Mouse (Mus musculus) embryonic facial prominence, embryonic 14.5 days (tissue): ENCODE data around the gene Padi1. TPM values are rescaled to one million over a fixed set of nuclear protein-coding genes. Genes with fewer than 3 reads are reported as not detected.

Source experiments
- ATAC-seq: fragments of 200-750 bp; cut with Nextera tagmentation; 2 replicates; pipeline ENCODE4 v1.8.0; 2017; ENCODE audit warnings: low read depth, moderate number of reproducible peaks, moderate TSS enrichment
- DNase-seq: peaks from one replicate; pipeline ENCODE4 v3.0.0-alpha.2; 2015; ENCODE audit warnings: low spot score
- H3K27ac ChIP-seq: fragments of 300-500 bp; sonication (generic); replicated peaks from 2 replicates; pipeline ENCODE4 v1.5.1; 2014; ENCODE audit warnings: low read depth, mild to moderate bottlenecking, low read length, moderate library complexity
- H3K27me3 ChIP-seq: fragments of 300-500 bp; sonication (generic); replicated peaks from 2 replicates; pipeline ENCODE4 v1.6.1; 2014; ENCODE audit warnings: low read length; ENCODE audit not compliant: control insufficient read depth, insufficient read depth
- H3K36me3 ChIP-seq: fragments of 300-500 bp; sonication (generic); 2 replicates; pipeline ENCODE4 v1.6.1; 2014; ENCODE audit warnings: low read length, mixed read lengths; ENCODE audit not compliant: control insufficient read depth, insufficient read depth
- H3K4me1 ChIP-seq: fragments of 300-500 bp; sonication (generic); 2 replicates; pipeline ENCODE4 v1.6.1; 2014; ENCODE audit warnings: antibody characterized with exemption, low read length; ENCODE audit not compliant: control insufficient read depth, insufficient read depth
- H3K4me2 ChIP-seq: fragments of 300-500 bp; sonication (generic); 2 replicates; pipeline ENCODE4 v1.6.1; 2014; ENCODE audit warnings: low read depth, mild to moderate bottlenecking, low read length, moderate library complexity, mixed read lengths
- H3K4me3 ChIP-seq: fragments of 300-500 bp; sonication (generic); 2 replicates; pipeline ENCODE4 v1.5.1; 2014; ENCODE audit warnings: low read depth, mild to moderate bottlenecking, low read length
- H3K9ac ChIP-seq: fragments of 300-500 bp; sonication (generic); 2 replicates; pipeline ENCODE4 v1.6.1; 2014; ENCODE audit warnings: low read depth, mild to moderate bottlenecking, low read length, moderate library complexity, mixed read lengths
- H3K9me3 ChIP-seq: fragments of 300-500 bp; sonication (generic); 2 replicates; pipeline ENCODE4 v1.6.1; 2016; ENCODE audit warnings: low read length; ENCODE audit not compliant: control insufficient read depth
- WGBS: fragments of 180-500 bp; shearing (Covaris S2); extraction: QIAGEN DNeasy Blood & Tissue Kit; methylation state at CpG from one replicate; pipeline ENCODE4 v1.1.7; 2014; 5-methylcytosine and 5-hydroxymethylcytosine counted together
- polyA plus RNA-seq: library from polyadenylated mRNA; unstranded; fragments of >200 nt; fragmentation: Nextera tagmentation; extraction: Ambion mirVana; gene quantifications from 2 replicates; pipeline ENCODE4 v1.2.1, GENCODE M21; 2014

Padi1 gene
- polyA plus RNA-seq, 1 experiment from 2014 or later: 0.28 TPM

DNA sequence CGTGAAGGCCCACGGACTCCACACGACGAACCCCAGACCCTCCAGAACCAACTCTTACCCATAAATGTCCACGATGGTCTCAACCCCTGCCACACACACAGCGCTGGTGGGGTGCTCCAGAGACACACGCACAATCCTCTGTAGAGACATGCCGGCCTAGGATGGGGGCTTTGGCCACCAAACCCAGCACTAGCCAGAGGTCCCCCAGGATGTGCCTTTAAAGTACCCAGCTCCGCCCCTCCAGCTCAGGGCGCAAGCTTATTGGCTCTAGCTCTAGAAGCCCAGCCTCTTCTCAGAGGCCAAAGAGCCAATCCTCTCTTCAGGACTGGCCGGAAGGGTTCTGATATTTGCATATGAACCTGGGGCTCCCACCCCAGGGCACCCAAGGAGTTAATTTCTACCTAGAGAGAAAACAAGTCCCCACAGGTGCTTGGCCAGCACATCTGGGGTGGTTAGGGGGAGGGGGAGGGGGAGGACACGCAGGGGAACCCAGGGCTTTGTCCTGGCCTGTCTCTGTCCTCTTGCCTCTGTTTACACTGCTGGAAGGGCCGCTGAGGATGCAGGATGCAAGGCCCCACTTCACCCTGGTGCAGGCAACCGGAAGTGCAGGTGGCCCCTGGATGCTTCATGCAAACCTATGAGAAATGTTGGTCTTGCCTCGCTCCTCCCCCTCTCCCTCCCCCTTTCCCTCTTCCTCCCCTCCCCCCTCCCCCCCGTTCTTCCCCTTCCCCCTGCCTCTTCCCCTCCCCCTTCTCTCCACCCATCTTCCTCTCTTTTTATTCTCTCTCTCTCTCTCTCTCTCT, 34.9 kb downstream of the Padi1 start, which contains the start of gene Padi3:
Gene Padi3 (minus strand): TSS at position 191 of the 803 bp plus-strand sequence.
- no peak for DNase-seq
- Histone ChIP-seq H3K36me3 (no peaks in the 10 kb centered on the region), H3K27ac (no peak within 1 kb of the TSS), H3K9me3 (no peaks in the 10 kb centered on the region), H3K4me3 (no peak within 1 kb of the TSS), H3K9ac (no peak within 1 kb of the TSS), H3K4me1 (peaks cover 16% of the 10 kb centered on the region; the same call in 1 of the 2 replicates), H3K27me3 (no peaks in the 10 kb centered on the region), H3K4me2 (no peak within 1 kb of the TSS)
- 72% methylated on average over 15 of the region's 16 CpGs for WGBS
- ATAC-seq: no peak

DNA sequence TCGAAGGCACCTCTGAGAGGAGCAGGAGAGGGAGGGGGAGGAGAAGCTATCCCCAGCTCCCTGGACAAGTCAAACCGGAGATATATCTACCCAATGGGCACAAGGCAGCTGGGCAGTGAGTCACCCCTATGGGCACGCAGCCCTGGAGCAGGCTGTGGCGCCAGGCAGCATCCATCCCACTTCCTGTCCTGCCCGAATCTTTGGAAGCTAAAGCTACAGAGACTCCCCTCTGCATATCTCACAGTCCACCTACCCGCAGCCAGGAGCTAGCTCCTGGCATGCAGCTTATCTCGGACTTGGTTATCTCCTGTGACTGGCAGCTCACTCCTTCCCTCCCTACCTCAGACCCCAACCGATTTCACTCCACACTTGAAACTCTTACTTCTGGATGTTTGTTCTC, 36.5 kb downstream of the Padi1 start:
- no peaks in the 10 kb centered on the region for H3K36me3 ChIP-seq
- H3K4me1 ChIP-seq: 0 out of 2 replicates have a peak, but pooled peaks cover 9% of the 10 kb centered on the region
- no peak for ATAC-seq
- H3K9ac ChIP-seq: no peak overlapping the region
- no peak for DNase-seq
- no peak overlapping the region for H3K4me3 ChIP-seq
- no peak overlapping the region for H3K27ac ChIP-seq
- 68% methylated on average over 6 of the region's 8 CpGs for WGBS
- no peaks in the 10 kb centered on the region for H3K27me3 ChIP-seq
- no peak overlapping the region for H3K4me2 ChIP-seq
- no peaks in the 10 kb centered on the region for H3K9me3 ChIP-seq

DNA sequence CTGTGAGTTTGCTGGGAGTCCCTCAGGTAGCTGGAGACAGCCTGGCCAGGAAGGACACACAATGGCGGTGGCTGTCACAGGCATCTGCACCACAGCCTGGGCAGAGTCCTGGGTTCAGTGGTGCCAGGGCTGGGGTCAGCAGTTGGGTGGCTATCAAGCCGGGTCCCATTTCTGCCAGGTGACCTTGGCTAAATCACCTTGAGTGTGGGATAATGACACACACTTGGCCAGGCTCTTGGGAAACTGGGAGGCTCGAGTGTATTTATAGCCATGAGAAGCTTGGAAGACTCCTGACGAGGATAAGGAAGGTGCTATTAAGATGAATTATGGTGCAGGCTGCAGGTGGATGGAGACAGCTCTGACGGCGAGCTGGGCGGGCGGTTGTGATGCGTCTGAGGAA, 41.0 kb downstream of the Padi1 start:
- H3K4me2 ChIP-seq: no peak overlapping the region
- H3K9me3 ChIP-seq: no peaks in the 10 kb centered on the region
- H3K27me3 ChIP-seq: no peaks in the 10 kb centered on the region
- H3K9ac ChIP-seq: no peak overlapping the region
- ATAC-seq (no peak), DNase-seq (no peak)
- no peaks in the 10 kb centered on the region for H3K4me1 ChIP-seq
- no peak overlapping the region for H3K27ac ChIP-seq
- no peak overlapping the region for H3K4me3 ChIP-seq
- WGBS: 83% methylated on average over 9 of the region's 9 CpGs
- H3K36me3 ChIP-seq: no peaks in the 10 kb centered on the region

DNA sequence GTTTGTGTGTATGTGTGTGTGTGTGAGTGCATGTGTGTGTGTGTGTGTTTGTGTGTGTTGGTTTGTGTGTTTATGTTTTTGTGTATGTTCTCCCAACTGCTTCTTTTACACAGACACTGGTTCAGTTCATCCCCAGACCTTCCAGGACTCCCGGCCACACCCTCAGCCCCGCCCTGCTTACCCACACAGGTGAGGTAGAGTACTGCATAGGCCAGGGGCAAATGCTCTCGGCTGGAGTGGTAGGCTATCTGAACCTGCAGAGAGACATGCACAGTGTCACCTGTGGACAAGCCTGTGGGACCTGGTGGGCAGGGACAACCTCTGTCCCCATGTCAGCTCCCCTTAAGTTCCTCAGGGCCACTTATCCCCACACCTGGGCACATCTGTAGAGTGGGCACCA, 44.2 kb downstream of the Padi1 start:
- DNase-seq (no peak), ATAC-seq (no peak)
- Histone ChIP-seq H3K27ac (no peak overlapping the region), H3K4me3 (no peak overlapping the region), H3K36me3 (no peaks in the 10 kb centered on the region), H3K9ac (no peak overlapping the region), H3K9me3 (no peaks in the 10 kb centered on the region), H3K4me1 (no peaks in the 10 kb centered on the region), H3K27me3 (no peaks in the 10 kb centered on the region), H3K4me2 (no peak overlapping the region)
- WGBS: 58% methylated on average over 3 of the region's 3 CpGs

DNA sequence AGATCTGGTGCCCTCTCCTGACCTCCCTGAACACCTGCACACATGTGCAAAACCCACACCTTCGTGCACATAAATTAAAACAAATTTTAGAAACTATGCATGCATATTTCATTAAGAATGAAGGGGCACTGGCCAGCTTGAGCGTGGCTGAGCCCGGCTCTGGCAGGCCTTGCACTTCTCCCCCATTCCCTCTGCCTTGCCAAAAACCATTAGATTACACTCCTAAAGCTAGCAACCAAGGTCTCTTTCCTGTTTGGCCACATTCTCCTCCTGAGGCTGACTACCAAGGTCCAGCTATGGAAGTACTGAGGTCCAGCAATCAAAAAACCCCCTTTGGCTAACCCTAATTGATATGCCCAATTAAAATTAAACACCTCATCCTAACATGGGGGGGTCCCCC, 48.8 kb downstream of the Padi1 start:
- no peak overlapping the region for H3K4me2 ChIP-seq
- H3K4me1 ChIP-seq: no peaks in the 10 kb centered on the region
- H3K27me3 ChIP-seq: no peaks in the 10 kb centered on the region
- no peaks in the 10 kb centered on the region for H3K36me3 ChIP-seq
- 80% methylated on average over 3 of the region's 3 CpGs for WGBS
- ATAC-seq (no peak), DNase-seq (no peak)
- no peak overlapping the region for H3K4me3 ChIP-seq
- no peak overlapping the region for H3K27ac ChIP-seq
- no peaks in the 10 kb centered on the region for H3K9me3 ChIP-seq
- no peak overlapping the region for H3K9ac ChIP-seq

DNA sequence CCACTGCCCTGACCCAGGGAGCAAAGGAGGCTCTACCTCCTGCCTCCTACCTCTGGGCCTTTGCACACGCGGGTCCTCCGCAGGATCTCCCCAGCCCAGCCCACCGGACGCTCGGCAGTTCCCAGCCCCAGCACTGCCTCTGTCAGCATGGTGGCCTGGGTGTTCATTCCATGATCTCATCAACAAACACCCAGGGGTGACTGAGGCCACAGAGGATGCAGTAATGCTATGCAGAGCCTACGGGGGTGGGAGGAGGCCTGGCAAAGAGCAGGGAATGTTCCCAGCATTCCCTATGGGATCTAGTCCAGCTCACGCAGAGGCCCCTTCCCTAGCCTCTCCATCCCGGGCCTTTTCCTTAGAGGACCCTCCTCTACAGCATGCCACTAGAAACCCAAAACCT, 50.9 kb downstream of the Padi1 start:
- Histone ChIP-seq H3K9me3 (no peaks in the 10 kb centered on the region), H3K4me3 (no peak overlapping the region), H3K36me3 (no peaks in the 10 kb centered on the region), H3K4me2 (no peak overlapping the region), H3K9ac (no peak overlapping the region), H3K27ac (no peak overlapping the region), H3K27me3 (no peaks in the 10 kb centered on the region), H3K4me1 (no peaks in the 10 kb centered on the region)
- no peak for ATAC-seq
- DNase-seq: no peak
- WGBS: 67% methylated on average over 9 of the region's 9 CpGs

DNA sequence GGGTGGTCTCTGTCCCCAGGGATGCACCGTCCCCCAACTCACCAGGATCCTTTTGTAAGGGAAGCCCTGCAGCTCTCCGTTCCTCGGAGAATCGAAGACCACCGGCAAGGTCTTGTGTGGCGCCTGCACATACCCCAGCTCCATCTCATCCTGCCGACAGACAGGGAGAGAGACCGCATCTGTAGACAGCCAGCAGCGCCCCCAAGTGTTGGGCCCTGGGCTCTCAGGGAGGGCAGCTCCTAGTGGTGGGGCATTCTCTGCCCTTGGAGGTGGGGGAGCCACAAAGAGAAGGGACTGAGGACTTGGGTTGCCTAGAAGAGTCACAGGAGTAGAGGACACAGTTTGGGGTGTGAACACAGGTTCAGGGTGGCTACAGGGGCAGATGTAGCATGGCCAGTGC, 51.8 kb downstream of the Padi1 start:
- 53% methylated on average over 9 of the region's 9 CpGs for WGBS
- no peak for DNase-seq
- Histone ChIP-seq H3K9me3 (no peaks in the 10 kb centered on the region), H3K27me3 (no peaks in the 10 kb centered on the region), H3K27ac (no peak overlapping the region), H3K9ac (no peak overlapping the region), H3K36me3 (no peaks in the 10 kb centered on the region), H3K4me1 (no peaks in the 10 kb centered on the region), H3K4me3 (no peak overlapping the region), H3K4me2 (no peak overlapping the region)
- ATAC-seq: no peak

DNA sequence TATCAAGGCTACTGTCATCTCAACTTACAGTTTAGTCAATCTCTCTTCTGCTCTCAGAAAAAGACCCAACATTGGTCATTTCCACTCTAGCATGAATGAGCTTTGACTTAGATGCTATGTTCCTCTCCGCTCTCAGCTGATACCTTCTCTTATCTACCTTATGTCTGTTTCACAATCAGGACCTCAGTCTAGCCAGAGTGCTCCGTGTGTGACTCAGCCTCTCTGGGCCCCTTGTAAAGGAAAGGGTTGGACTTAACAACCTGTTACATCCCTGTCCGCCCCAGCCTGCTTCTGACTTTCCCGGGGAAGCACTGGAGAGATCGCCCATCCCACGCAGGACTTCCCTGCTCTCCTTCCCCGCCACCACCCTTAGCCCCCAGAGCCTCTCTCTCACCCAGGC, 53.0 kb downstream of the Padi1 start:
- Histone ChIP-seq H3K27ac (no peak overlapping the region), H3K27me3 (no peaks in the 10 kb centered on the region), H3K4me3 (no peak overlapping the region), H3K4me1 (no peaks in the 10 kb centered on the region), H3K9me3 (no peaks in the 10 kb centered on the region), H3K9ac (no peak overlapping the region), H3K36me3 (no peaks in the 10 kb centered on the region), H3K4me2 (no peak overlapping the region)
- 85% methylated on average over 7 of the region's 7 CpGs for WGBS
- ATAC-seq: no peak
- no peak for DNase-seq

DNA sequence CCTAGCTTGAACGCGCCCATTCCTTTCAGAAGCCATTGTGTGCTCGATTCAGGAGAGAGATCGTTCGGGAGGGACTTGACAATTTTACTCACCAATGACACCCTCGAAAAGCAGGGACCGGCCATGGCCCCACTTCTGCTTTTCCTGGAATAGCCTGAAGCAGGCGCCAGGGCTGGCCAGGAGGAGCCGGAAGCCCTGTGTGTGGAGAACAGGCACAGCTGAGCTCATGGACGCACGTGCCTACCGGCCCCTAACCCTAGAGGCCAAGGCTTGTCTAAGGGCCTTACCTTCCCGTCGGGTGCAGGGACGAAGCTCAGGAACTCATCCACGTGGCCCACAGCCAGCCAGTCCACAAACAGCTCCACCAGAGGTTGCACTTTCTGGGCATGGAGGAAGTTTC, 54.5 kb downstream of the Padi1 start:
- Histone ChIP-seq H3K4me2 (no peak overlapping the region), H3K27ac (no peak overlapping the region), H3K9me3 (no peaks in the 10 kb centered on the region), H3K27me3 (no peaks in the 10 kb centered on the region), H3K36me3 (no peaks in the 10 kb centered on the region), H3K9ac (no peak overlapping the region), H3K4me3 (no peak overlapping the region), H3K4me1 (no peaks in the 10 kb centered on the region)
- WGBS: 82% methylated on average over 15 of the region's 16 CpGs
- DNase-seq (no peak), ATAC-seq (no peak)
